Mouse (Mus musculus) midbrain, postnatal 0 days (tissue): ENCODE data around the gene Nlrc5. TPM values are rescaled to one million over a fixed set of nuclear protein-coding genes. Genes with fewer than 3 reads are reported as not detected.

Experiments used
- ATAC-seq: fragments of 200-750 bp; cut with Nextera tagmentation; 2 replicates; pipeline ENCODE4 v1.8.0; 2017; ENCODE audit warnings: moderate number of reproducible peaks, mild to moderate bottlenecking, moderate TSS enrichment, moderate library complexity; ENCODE audit not compliant: low FRiP score
- DNase-seq: peaks from one replicate; pipeline ENCODE4 v3.0.0-alpha.2; 2015; ENCODE audit warnings: low spot score
- H3K27ac ChIP-seq: fragments of 300-500 bp; sonication (generic); 2 replicates; pipeline ENCODE4 v1.5.1; 2014; ENCODE audit warnings: low read depth, mild to moderate bottlenecking, low read length, mixed read lengths
- H3K27me3 ChIP-seq: fragments of 300-500 bp; sonication (generic); 2 replicates; pipeline ENCODE4 v1.6.1; 2014; ENCODE audit warnings: low read length, control low read depth, mixed read lengths; ENCODE audit not compliant: insufficient read depth
- H3K36me3 ChIP-seq: fragments of 300-500 bp; sonication (generic); 2 replicates; pipeline ENCODE4 v1.6.1; 2014; ENCODE audit warnings: low read length, control low read depth, mixed read lengths; ENCODE audit not compliant: insufficient read depth
- H3K4me1 ChIP-seq: fragments of 300-500 bp; sonication (generic); 2 replicates; pipeline ENCODE4 v1.6.1; 2014; ENCODE audit warnings: mild to moderate bottlenecking, control low read depth, antibody characterized with exemption, low read length, mixed read lengths; ENCODE audit not compliant: insufficient read depth
- H3K4me2 ChIP-seq: fragments of 300-500 bp; sonication (generic); 2 replicates; pipeline ENCODE4 v1.6.1; 2014; ENCODE audit warnings: low read depth, mild to moderate bottlenecking, low read length, mixed read lengths; ENCODE audit not compliant: poor library complexity, severe bottlenecking
- H3K4me3 ChIP-seq: fragments of 300-500 bp; sonication (generic); 2 replicates; pipeline ENCODE4 v1.5.1; 2014; ENCODE audit warnings: low read depth, mild to moderate bottlenecking, low read length, moderate library complexity
- H3K9ac ChIP-seq: fragments of 300-500 bp; sonication (generic); replicated peaks from 2 replicates; pipeline ENCODE4 v1.6.1; 2014; ENCODE audit warnings: mild to moderate bottlenecking, low read length, moderate library complexity, mixed read lengths; ENCODE audit not compliant: poor library complexity, severe bottlenecking
- H3K9me3 ChIP-seq: fragments of 300-500 bp; sonication (generic); 2 replicates; pipeline ENCODE4 v1.6.1; 2016; ENCODE audit warnings: low read length, control low read depth
- CTCF ChIP-seq: IDR thresholded peaks from 2 replicates; pipeline ENCODE4 v1.5.1; 2016; ENCODE audit warnings: antibody characterized with exemption, mild to moderate bottlenecking
- WGBS: fragments of 180-500 bp; shearing (Covaris S2); extraction: QIAGEN DNeasy Blood & Tissue Kit; methylation state at CpG from one replicate; pipeline ENCODE4 v1.1.7; 2014; 5-methylcytosine and 5-hydroxymethylcytosine counted together
- polyA plus RNA-seq: library from polyadenylated mRNA; unstranded; fragments of >200 nt; fragmentation: Nextera tagmentation; extraction: Ambion mirVana; gene quantifications from 2 replicates; pipeline ENCODE4 v1.2.1, GENCODE M21; 2015
- total RNA-seq: library from RNA; depleted of rRNA; stranded (reverse); fragments of >200 nt; gene quantifications from 2 replicates; pipeline ENCODE4 v1.2.3, GENCODE M21; 2014

The Nlrc5 gene
- total and polyA plus RNA-seq, 2 experiments from 2014 or later, result 0.22 to 0.63 TPM

DNA sequence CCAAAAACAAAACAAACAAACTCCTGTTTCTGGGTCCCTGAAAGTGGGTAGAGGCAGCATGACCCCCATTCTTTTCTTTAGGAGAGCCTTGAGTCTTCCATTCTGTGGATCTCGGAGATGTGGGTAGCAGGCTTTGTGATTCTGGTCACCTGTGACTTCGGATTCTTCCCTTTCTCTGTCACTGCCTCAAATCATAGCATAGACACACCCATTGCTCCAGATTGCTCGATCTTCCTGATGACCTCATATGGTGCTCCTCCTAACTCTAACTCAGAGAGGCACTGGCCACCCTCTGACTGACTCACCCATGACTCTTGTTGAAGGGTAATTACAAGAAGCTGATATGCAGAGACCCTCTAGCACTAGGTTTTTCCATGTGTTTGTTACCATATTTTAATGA, 2.7 kb downstream of the Nlrc5 start:
- DNase-seq, result no peak
- TF ChIP-seq CTCF, result no peak

DNA sequence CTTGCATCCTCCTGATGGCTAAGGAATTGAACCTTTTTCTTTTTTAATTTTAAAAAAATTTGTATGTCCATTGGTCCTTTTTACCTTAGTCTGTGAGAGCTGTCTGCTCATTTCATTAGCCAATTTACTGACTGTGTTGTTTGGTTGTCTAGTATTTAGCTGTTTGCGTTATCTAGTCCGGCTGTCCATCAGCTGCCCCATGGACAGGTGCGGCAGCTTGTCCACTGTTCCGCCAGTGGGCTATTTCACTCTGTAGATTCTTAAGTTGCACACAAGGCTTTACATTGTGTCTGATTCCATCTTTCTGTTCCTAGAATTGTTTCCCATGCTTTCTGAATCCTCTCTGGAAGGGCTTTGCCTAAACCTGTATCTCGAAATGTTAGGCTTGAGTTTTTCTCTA, 4.5 kb downstream of the Nlrc5 start:
- no peak for DNase-seq
- no peak for ATAC-seq
- H3K4me3 ChIP-seq, result no peak overlapping the region
- H3K4me2 ChIP-seq, result no peak overlapping the region
- WGBS, result 93% methylated on average over 5 of the region's 5 CpGs
- peaks cover 1% of the 10 kb centered on the region; the same call in 1 of the 2 replicates for H3K27me3 ChIP-seq
- H3K9me3 ChIP-seq, result no peaks in the 10 kb centered on the region
- no peak overlapping the region for H3K27ac ChIP-seq
- no peak overlapping the region for H3K9ac ChIP-seq
- TF ChIP-seq CTCF, result no peak
- H3K4me1 ChIP-seq, result no peaks in the 10 kb centered on the region
- H3K36me3 ChIP-seq, result no peaks in the 10 kb centered on the region

More for the DNA sequence above, 2.7 kb downstream of the Nlrc5 start:
- H3K9me3 ChIP-seq, result no peaks in the 10 kb centered on the region
- H3K9ac ChIP-seq, result no peak overlapping the region
- H3K27ac ChIP-seq, result no peak overlapping the region
- no peak for ATAC-seq
- H3K4me1 ChIP-seq, result no peaks in the 10 kb centered on the region
- H3K27me3 ChIP-seq, result peaks cover 7% of the 10 kb centered on the region
- no peak overlapping the region for H3K4me3 ChIP-seq
- 77% methylated on average over 3 of the region's 3 CpGs for WGBS
- no peak overlapping the region for H3K4me2 ChIP-seq
- no peaks in the 10 kb centered on the region for H3K36me3 ChIP-seq

DNA sequence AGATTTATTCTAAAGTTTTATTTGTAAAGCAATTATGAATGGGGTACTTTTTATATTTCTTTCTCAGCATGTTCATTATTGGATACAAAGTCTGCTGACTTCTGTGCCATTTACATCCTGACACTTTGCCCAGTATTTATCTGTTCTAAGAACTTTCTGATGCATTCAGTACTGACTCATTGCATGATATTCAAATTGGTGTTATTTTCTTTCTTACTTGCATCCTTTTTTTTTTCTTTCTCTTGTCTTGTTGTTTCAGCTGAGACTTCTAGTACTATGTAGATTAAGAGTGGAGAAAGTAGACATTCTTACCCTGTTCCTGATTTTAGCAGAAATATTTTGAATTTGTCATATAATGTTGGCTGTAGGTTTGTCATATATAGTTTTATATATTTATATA, 5.5 kb downstream of the Nlrc5 start:
- H3K9me3 ChIP-seq, result no peaks in the 10 kb centered on the region
- no peak for ATAC-seq
- no peaks in the 10 kb centered on the region for H3K27me3 ChIP-seq
- no peak for TF ChIP-seq CTCF
- no peak overlapping the region for H3K4me2 ChIP-seq
- H3K4me3 ChIP-seq, result no peak overlapping the region
- no peak overlapping the region for H3K27ac ChIP-seq
- H3K9ac ChIP-seq, result no peak overlapping the region
- DNase-seq, result no peak
- no peaks in the 10 kb centered on the region for H3K36me3 ChIP-seq
- no peaks in the 10 kb centered on the region for H3K4me1 ChIP-seq

DNA sequence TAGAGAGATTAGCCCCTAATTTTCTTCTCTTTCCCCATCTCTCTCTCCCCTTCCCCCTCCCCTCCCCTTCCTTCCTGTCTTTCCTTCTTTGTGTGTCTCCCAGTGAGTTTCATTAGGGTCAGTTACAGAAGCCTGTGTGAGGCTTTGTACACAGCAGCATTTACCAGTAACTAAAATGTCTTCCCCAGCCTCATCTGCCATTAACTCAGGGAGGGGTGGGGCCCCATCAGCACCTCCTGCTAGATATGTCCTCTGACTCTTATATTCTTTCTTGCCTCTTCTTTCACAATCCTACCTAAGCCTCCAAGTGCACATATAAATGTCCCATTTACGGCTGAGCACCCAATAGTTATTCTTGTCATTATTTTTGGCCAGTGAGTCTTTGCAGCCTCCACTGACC, 6.2 kb downstream of the Nlrc5 start:
- DNase-seq, result no peak
- TF ChIP-seq CTCF, result no peak
- no peak overlapping the region for H3K4me2 ChIP-seq
- H3K9me3 ChIP-seq, result no peaks in the 10 kb centered on the region
- WGBS, result 98% methylated on average over 1 of the region's 1 CpGs
- no peaks in the 10 kb centered on the region for H3K4me1 ChIP-seq
- H3K27ac ChIP-seq, result no peak overlapping the region
- H3K9ac ChIP-seq, result no peak overlapping the region
- H3K36me3 ChIP-seq, result no peaks in the 10 kb centered on the region
- no peak for ATAC-seq
- no peak overlapping the region for H3K4me3 ChIP-seq
- H3K27me3 ChIP-seq, result no peaks in the 10 kb centered on the region

DNA sequence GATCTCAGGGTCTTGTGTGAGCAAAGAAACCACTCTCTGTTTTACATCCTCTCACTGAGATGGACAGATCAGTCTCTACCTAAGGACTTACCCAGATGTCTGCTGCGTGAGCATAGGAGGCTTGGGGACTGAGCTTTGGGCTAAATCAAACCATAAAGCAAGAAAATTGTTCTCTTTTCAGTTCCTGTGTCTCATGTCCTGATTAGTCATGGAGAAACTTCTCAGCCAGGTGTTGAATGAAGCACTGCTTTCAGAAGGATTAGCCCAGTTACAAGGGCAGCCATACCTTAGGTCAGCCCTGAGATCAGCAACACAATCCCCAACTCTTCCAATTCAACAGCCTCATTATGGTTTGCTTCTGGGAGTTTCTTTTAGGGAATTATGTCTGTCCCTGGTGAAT, 7.5 kb downstream of the Nlrc5 start:
- Histone ChIP-seq H3K9me3 (no peaks in the 10 kb centered on the region), H3K27me3 (no peaks in the 10 kb centered on the region), H3K4me3 (no peak overlapping the region), H3K27ac (no peak overlapping the region), H3K4me1 (no peaks in the 10 kb centered on the region), H3K36me3 (no peaks in the 10 kb centered on the region), H3K4me2 (no peak overlapping the region), H3K9ac (no peak overlapping the region)
- WGBS, result 93% methylated on average over 1 of the region's 1 CpGs
- ATAC-seq (no peak), DNase-seq (no peak)
- TF ChIP-seq CTCF, result no peak

DNA sequence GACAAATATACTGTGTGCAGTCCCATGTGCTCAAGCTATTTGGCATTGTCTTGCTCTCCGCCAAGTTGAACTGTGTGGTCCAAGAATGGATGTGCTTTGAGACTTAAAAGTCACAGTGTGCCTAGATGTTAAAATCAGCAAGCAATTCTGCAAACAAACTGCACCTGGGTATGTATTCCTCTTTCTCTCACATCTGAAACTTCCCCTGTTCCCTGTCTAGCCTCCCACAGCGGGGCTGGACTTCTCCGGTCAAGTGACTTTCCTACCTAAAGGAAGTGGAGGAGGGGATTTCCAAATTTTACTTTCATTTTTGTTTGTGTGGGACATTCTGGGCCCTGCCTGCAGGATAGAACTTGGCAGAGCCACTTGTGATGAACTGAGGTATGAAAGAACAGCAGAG, 9.0 kb downstream of the Nlrc5 start:
- 96% methylated on average over 3 of the region's 3 CpGs for WGBS
- no peaks in the 10 kb centered on the region for H3K4me1 ChIP-seq
- no peak for ATAC-seq
- H3K36me3 ChIP-seq, result no peaks in the 10 kb centered on the region
- H3K9me3 ChIP-seq, result no peaks in the 10 kb centered on the region
- no peak for TF ChIP-seq CTCF
- no peak overlapping the region for H3K4me3 ChIP-seq
- H3K27ac ChIP-seq, result no peak overlapping the region
- no peak overlapping the region for H3K4me2 ChIP-seq
- H3K27me3 ChIP-seq, result no peaks in the 10 kb centered on the region
- H3K9ac ChIP-seq, result no peak overlapping the region
- DNase-seq, result no peak
